10 mouse cellular contexts compared by ENCODE assay signal in genomic region chr2:179863266-179863665, GRCm38 (mm10).
DNase-seq lines count a peak whose midpoint lies in the region; ATAC-seq and TF ChIP-seq lines count a peak whose summit lies in the region.
"Had no signal": no experiment of that assay in that cellular context is flagged by ENCODE, and none has a peak within 500 bp of the region (broad histone marks: within the 10 kb centered on the region; RNA-seq: fewer than 3 reads in every experiment).

No protein-coding gene starts in this region.

- H3K4me2 ChIP-seq in heart, embryonic 11.5 days = no peak overlapping the region
- no peak overlapping the region for H3K4me2 ChIP-seq in neural tube, embryonic 15.5 days
- H3K4me2 ChIP-seq: hindbrain, embryonic 13.5 days; midbrain, embryonic 13.5 days had no signal

- TF ChIP-seq CTCF in bone marrow macrophage, adult 2 months (IDR thresholded peaks at IDR 0.05; ENCODE audit: low read depth, low read length) = peak; percentile 48; the same call in 1 of the 2 replicates
- TF ChIP-seq CTCF in olfactory bulb, adult 2 months (IDR thresholded peaks at IDR 0.05; ENCODE audit: insufficient read depth, low read depth, low read length) = peak; percentile 49

- H3K4me1 ChIP-seq in heart, embryonic 11.5 days (ENCODE audit: control insufficient read depth, insufficient read depth, low read length) = no peaks in the 10 kb centered on the region
- H3K4me1 ChIP-seq in bone marrow macrophage, adult 2 months (ENCODE audit: control insufficient read depth, insufficient read depth, low read length) = no peaks in the 10 kb centered on the region
- peaks cover 11% of the 10 kb centered on the region for H3K4me1 ChIP-seq in olfactory bulb, adult 2 months (ENCODE audit: control insufficient read depth, insufficient read depth, low read length)
- 0 out of 2 replicates have a peak, but pooled peaks cover 1% of the 10 kb centered on the region for H3K4me1 ChIP-seq in neural tube, embryonic 15.5 days

- 54% methylated on average over 3 of the region's 3 CpGs for WGBS in heart, embryonic 11.5 days (ENCODE audit: insufficient replicate concordance)
- 69% methylated on average over 3 of the region's 3 CpGs for WGBS in olfactory bulb, adult 2 months
- WGBS in neural tube, embryonic 15.5 days = 76% methylated on average over 3 of the region's 3 CpGs

- no peak overlapping the region for H3K27ac ChIP-seq in heart, embryonic 11.5 days (ENCODE audit: low read depth, low read length)
- no peak overlapping the region for H3K27ac ChIP-seq in bone marrow macrophage, adult 2 months (ENCODE audit: insufficient read depth, low read depth, low read length)
- H3K27ac ChIP-seq in olfactory bulb, adult 2 months (ENCODE audit: insufficient read depth, low read depth, low read length) = no peak overlapping the region
- no peak overlapping the region for H3K27ac ChIP-seq in neural tube, embryonic 15.5 days (replicated peaks)
- H3K27ac ChIP-seq: hindbrain, embryonic 13.5 days; midbrain, embryonic 13.5 days had no signal

- no peak overlapping the region for H3K9ac ChIP-seq in heart, embryonic 11.5 days (ENCODE audit: low read depth, low read length)
- no peak overlapping the region for H3K9ac ChIP-seq in neural tube, embryonic 15.5 days (replicated peaks)
- H3K9ac ChIP-seq: hindbrain, embryonic 13.5 days; midbrain, embryonic 13.5 days had no signal

- 0 out of 2 replicates have a peak, but pooled peaks have one; percentile 18 for ATAC-seq in heart, embryonic 11.5 days (replicated peaks; ENCODE audit: insufficient number of reproducible peaks, low FRiP score, low TSS enrichment)
- no peak for ATAC-seq in neural tube, embryonic 15.5 days (ENCODE audit: low FRiP score)
- ATAC-seq: midbrain, embryonic 13.5 days had no signal

- DNase-seq in heart, adult 8-10 months (ENCODE audit: low spot score) = no peak
- peak; percentile 24 for DNase-seq in lung, postnatal 10 days
- no peak for DNase-seq in lung, adult 18-20 months
- DNase-seq in thymus, postnatal 36 days = no peak

- H3K4me3 ChIP-seq in heart, embryonic 11.5 days (ENCODE audit: low read depth, low read length) = no peak overlapping the region
- H3K4me3 ChIP-seq in bone marrow macrophage, adult 2 months (ENCODE audit: insufficient read depth, low read length) = no peak overlapping the region
- H3K4me3 ChIP-seq in olfactory bulb, adult 2 months (ENCODE audit: insufficient read depth, low read depth, low read length) = no peak overlapping the region
- H3K4me3 ChIP-seq in neural tube, embryonic 15.5 days (replicated peaks) = no peak overlapping the region
- H3K4me3 ChIP-seq: hindbrain, embryonic 13.5 days; midbrain, embryonic 13.5 days had no signal

- no peak for TF ChIP-seq POLR2A in bone marrow macrophage, adult 2 months (IDR thresholded peaks at IDR 0.05; ENCODE audit: borderline replicate concordance, low read depth, low read length)
- TF ChIP-seq POLR2A in olfactory bulb, adult 2 months (IDR thresholded peaks at IDR 0.05; ENCODE audit: insufficient read depth, low read depth, low read length) = no peak

- H3K9me3 ChIP-seq in heart, embryonic 11.5 days (replicated peaks; ENCODE audit: control insufficient read depth, low read length) = no peaks in the 10 kb centered on the region
- H3K9me3 ChIP-seq in neural tube, embryonic 15.5 days (replicated peaks) = no peaks in the 10 kb centered on the region
- H3K9me3 ChIP-seq: hindbrain, embryonic 13.5 days; midbrain, embryonic 13.5 days had no signal

- H3K36me3 ChIP-seq in heart, embryonic 11.5 days (ENCODE audit: control insufficient read depth, insufficient read depth, low read length) = no peaks in the 10 kb centered on the region
- no peaks in the 10 kb centered on the region for H3K36me3 ChIP-seq in neural tube, embryonic 15.5 days
- H3K36me3 ChIP-seq: hindbrain, embryonic 13.5 days had no signal

- 0 out of 2 replicates have a peak, but pooled peaks cover 2% of the 10 kb centered on the region for H3K27me3 ChIP-seq in heart, embryonic 11.5 days (ENCODE audit: control insufficient read depth, insufficient read depth, low read length)
- no peaks in the 10 kb centered on the region for H3K27me3 ChIP-seq in neural tube, embryonic 15.5 days (replicated peaks)
- H3K27me3 ChIP-seq: midbrain, embryonic 13.5 days had no signal
